Mouse (Mus musculus): ENCODE results near the gene Slc44a4.
"Not testable (repeated sequence)": the region's sequence is repeated elsewhere in the genome, so short reads cannot be mapped to it uniquely, and the experiment has no call there.

The Slc44a4 gene

DNA sequence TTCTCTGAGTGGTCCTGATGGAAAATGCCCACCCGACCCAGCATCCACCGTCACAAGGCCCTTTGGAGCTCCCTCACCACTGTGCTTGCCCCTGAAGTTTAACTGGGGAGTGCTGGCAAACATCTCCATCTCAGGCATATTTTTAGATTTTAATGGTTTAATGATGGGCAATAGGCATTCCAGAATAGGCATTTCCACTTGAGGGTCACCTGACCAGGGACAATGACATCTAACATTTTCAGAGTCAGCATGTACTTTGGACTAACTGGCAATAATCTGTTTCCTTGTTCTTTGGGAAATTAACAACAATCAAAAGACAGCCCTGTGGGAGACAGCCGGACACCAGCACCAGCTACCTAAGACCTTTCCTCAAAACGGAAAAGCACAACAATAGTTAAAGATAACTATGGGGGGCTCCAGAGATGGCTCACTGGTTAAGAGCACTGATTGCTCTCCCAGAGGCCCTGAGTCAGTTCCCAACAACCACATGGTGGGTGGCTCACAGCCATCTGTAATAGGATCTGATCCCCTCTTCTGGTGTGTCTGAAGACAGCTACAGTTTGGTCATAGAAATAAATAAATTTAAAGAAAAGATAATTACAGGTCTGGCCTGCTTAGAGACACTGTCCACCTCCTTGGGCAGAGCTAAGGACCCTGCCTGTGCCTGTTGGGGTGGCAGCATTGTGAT is 29.0 kb downstream of the Slc44a4 start:
- DNase-seq (ENCODE audit: low read depth, low spot score), result no peak

DNA sequence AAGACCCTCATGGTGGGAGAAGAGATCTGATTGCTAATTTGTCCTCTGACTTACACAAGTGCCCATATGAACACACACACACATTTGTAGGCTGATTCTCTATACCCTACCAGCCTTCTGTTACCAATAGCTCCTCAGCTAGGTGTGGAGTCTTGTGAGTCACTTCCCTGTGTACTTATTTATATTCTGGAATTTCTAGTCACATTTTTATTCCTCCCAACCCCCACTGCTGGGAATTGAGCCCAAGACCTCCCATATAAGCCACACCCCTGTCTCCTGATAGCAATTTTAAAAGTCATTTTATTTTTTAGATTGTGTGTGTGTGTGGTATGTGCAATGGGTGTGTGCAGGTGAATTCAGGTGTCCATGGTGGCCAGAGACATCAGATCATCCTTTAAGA is 30.1 kb downstream of the Slc44a4 start:
- DNase-seq (ENCODE audit: low read depth, low spot score), result no peak

DNA sequence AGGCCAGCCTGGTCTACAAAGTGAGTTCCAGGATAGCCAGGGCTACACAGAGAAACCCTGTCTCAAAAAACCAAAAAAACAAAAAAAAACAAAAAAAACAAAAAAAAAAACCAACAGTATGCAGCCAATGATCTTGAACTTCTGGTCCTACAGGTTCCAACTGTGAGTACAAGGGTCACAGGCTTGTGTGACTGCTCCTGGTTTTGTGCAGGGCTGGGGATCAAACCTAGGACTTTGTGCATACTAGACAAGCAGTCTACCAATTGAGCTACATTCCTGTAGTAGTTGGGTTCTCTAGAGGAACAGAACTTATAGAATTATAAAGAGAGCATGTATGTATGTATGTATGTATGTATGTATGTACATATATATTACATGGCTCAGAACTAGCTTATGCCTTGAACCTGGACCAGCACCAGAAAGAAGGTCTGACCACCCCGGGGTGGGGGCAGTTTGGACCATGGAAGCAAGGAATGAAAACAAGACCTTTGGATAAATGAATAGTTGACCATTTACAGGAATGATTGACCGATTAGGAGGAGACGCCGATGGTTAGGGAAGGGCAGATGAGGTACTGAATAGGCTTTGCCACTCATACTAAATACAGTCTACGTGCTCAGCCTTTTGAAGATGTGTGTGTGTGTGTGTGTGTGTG is 32.3 kb downstream of the Slc44a4 start:
- no peak for DNase-seq (ENCODE audit: low read depth, low spot score)

DNA sequence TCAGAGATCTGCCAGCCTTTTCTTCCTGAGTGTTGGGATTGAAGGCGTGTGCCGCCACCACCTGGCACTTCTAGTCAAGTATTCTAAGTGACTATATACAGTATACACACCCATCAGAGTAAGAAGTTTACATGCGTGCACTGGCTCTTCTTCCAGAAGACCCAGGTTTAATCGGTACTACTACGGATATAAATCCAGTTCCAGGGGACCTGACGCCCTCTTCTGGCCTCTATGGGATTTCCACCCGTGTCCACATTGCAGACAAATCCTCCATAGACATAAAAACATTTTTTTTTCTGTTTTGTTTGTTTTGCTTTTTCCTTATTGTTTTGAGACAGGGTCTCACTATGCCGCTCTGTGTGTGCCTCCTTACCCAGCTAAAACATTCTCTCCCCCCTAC is 33.3 kb downstream of the Slc44a4 start:
- DNase-seq (ENCODE audit: low read depth, low spot score), result peak; percentile 43

DNA sequence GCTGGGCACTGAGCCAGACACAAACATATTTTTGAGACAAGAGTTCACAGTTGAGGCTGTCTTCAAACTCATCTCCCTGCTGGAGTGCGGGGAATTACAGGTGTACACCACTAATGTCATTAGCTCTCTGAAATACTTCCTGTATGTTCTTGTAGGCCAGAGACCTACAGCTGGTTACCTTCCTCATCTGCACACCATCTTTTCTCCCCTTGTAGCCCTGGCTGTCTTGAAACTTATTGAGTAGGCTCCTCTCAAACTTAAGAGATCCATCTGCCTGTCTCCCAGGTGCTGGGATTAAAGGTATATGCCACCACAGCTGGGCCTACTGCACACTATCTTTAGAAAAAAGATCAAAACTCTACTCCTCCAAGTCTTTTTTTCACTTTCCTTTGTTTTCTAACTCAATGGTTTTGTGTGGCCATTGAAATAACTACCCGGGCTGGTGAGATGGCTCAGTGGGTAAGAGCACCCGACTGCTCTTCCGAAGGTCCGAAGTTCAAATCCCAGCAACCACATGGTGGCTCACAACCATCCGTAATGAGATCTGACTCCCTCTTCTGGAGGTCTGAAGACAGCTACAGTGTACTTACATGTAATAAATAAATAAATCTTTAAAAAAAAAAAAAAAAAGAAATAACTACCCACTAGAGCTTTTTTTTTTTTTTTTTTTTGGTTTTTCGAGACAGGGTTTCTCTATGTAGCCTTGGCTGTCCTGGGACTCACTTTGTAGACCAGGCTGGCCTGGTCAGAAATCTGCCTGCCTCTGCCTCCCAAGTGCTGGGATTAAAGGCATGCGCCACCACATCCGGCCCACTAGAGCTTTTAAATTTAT is 34.7 kb downstream of the Slc44a4 start:
- DNase-seq (ENCODE audit: low read depth, low spot score), result not testable (repeated sequence)

DNA sequence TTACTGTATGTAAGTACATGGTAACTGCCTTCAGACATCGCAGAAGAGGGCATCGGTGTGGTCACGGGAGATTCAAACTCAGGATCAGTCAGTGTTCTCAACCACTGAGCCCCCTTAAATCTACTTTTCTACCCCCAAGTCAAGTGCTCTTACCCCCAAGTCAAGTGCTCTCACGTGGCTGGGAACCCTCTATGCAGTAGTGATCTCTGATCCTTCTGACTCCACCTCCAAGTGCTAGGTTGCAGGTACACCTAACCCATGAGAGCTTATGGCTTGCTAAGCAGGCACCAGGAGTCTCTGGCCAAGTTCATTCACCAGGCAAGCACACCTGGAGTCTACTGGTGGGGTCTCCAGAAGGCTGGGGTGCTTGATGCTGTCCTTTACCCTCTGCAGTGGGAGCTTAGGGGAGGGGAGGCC is 35.3 kb downstream of the Slc44a4 start:
- no peak for DNase-seq (ENCODE audit: low read depth, low spot score)

DNA sequence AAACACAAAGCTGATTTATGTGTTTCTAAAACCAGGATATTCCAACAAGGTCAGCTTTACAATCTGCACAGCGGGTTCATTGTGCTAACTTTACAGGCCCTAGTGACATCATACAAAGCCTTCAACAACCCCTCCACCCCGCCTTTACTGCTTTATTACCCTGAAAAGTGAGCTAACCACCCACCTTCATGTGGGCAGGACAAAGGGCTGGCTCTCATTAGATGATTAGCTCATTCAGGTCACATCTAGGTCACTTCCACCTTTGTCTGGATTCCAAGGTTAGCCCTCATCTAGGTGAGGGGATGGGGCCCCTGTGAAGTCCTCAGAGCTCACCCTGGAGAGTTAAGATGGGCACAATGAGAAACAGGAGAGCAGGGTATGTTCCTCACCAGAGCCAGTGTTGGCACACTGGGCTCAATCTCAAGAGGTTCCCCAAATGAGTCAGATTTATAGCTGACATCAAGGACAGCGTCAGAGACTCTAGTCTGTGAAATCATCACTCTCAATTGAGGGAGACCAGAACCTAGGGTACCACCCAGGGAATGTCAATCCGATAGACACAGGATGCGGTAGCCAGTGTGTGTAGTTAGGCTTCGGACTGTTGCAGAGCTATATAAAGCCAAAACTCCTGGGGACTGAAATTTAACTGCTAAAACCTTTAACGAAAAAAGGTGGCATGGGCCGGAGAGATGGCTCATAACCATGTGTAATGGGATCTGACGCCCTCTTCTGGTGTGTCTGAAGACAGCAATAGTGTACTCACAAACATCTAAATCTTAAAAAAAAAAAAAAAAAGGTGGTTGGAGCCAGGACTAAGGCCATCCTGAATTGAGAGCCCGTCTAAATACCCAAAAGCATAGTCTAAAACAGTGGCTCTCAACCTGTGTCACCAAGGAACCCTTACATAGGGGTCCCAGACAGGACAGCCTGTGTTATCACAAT is 36.5 kb downstream of the Slc44a4 start:
- DNase-seq (ENCODE audit: low read depth, low spot score), result no peak

DNA sequence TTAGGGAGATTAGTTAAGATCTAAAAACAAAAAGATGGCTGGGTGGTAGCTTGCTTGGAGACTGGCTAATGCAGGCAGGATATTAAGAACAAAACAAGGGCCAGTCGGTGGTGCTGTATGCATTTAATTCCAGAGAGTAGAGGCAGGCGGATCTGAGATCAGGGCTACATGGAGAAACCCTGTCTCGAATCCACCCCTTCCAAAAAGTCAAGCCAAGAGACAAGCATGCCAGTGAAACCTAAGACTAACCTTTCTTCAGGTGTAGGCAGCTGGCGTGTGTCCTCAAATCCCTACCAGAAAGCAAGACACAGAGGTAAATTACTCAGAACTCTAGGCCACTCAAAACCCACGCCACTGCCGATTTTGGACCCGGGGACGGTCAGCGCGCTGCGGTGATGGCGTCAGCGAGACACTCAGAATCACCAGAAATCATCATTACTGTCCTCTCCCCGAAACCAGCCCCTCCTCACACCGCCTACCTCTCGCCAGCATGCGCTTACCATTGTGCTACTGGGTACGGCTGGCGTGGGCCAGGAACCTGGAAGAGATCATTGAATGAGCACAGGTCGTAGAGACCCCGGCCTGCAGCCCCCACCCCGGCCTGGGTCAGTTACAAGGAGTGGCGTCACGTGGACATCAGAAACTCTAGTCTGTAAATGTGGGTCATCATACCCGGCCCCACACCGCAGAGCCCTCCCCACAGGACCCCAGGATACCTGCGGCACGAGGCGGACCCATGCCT is 37.5 kb downstream of the Slc44a4 start:
- peak; percentile 53 for DNase-seq (ENCODE audit: low read depth, low spot score)

DNA sequence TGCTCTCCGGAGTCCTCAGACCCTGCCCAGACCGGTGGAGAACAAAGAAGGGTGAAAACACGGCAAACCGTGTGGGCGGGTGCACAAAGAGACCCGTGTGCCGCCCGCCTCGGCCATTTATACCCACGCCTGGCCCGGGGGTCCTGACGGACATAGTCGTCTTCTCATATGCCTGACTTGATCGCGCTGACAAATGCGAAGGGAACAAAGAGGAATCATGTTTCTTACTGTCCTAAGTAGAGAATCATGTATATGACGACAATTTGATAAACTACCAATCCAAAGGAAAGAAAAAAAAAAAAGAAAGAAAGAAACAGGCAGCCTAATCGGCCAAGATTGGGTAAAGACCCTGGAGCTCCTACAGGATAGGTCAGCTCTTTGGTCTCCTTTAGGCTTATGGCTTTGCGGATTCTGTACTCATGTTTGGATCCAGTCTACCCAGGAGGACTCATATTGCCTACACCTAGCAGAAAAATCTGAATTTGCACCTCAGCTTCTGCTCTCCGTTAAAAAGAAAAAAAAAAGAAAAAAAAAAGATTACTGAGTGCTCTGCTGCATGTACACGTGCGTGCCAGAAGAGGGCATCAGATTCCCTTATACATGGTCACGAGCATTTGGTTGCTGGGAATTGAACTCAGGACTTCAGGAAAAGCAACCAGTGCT is 38.2 kb downstream of the Slc44a4 start:
- DNase-seq (ENCODE audit: low read depth, low spot score), result peak; percentile 85

DNA sequence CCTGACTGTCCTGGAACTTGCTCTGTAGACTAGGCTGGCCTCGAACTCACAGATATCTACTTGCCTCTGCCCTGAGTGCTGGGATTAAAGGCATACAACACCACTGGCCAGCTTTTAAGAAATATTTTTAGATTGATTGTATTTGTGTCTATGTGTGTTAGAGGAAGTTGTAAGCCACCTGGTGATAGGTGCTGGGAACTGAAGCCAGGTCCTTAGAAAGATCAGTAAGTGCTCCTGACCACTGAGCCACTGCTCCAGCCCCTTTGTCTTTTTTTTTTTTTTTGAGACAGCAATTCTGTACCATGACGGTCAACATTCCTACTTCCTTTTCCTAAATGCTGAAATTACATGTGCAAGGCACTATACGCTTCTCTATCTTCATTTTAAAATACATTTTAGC is 39.0 kb downstream of the Slc44a4 start:
- no peak for DNase-seq (ENCODE audit: low read depth, low spot score)

DNA sequence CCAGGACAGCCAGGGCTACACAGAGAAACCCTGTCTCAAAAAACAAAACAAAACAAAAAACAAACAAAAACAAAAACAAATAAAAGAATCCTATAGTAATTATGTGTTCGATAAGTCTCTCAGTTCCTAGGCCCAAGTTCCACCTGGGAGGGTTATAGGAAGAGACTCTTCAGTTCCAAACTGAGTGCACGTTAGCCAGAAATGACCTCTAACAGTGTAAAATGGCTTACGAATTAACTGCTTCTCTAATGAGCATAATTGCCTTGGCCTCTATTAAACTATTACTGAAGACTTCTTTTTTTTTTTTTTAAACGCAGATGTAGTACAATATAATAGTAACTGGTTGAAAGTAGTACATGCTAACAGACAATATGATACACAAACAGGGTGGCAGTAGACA is 39.6 kb downstream of the Slc44a4 start:
- DNase-seq (ENCODE audit: low read depth, low spot score), result no peak

DNA sequence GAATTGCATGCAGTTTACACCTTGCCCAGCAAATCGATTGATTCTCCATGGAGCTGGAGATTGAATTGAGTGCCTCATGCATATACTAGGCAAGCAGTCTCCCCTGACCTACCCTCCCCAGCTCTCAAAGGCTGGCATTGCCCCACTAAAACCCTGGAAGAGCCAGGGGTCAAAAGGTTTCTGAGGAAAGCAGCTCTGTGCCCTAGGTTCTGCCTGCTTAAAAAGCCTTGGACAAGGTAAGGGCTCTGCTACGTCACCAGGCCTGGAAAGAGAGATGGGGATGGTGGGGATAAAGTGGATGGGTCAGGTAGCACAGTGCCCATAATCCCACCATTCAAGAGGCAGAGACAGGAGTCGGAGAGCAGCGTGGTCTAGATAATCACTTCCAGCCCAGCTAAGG is 40.6 kb downstream of the Slc44a4 start:
- no peak for DNase-seq (ENCODE audit: low read depth, low spot score)

DNA sequence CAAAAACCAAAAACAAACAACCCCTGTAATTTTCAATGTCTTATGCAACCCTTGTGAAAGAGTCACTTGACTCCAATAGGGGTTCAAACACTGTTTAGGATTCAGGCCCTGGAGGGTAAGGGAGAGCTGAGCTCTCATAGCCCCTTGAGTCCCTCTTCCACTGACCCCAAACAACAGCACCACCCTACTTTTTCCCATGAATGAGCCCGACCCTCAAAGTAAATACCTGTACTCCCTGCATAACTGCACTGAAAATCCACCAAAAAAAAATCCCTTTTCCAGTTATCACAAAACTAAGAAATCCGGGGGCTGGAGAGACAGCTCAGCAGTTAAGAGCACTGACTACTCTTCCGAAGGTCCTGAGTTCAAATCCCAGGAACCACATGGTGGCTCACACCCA is 41.6 kb downstream of the Slc44a4 start:
- DNase-seq (ENCODE audit: low read depth, low spot score), result no peak

DNA sequence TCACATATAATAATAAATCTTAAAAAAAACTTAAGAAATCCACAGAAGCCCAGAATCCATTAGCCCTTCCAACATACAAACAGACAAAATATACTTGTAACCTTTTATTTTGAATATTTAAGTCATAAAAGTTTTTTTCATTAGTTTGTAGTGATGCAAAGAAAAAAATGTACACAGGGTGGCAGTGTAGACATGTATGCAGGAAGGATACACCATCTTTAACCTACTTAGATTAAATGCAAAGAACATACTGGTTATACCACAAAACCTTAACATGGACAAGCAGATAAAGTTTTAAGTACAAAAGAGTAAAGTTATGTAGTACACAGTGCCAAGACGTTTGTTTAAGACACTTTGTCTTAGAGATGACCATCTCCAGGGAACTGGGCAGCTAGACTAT is 42.1 kb downstream of the Slc44a4 start:
- DNase-seq (ENCODE audit: low read depth, low spot score), result no peak

DNA sequence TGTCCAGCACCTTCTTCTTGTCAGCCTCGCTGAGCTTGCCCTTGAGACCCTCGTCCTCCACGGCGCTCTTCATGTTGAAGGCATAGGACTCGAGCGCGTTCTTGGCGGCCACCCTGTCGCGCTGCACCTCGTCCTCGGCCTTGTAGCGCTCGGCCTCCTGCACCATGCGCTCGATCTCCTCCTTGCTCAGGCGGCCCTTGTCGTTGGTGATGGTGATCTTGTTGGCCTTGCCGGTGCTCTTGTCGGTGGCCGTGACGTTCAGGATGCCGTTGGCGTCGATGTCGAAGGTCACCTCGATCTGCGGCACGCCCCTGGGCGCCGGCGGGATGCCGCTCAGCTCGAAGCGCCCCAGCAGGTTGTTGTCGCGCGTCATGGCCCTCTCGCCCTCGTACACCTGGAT is 43.0 kb downstream of the Slc44a4 start:
- not testable (repeated sequence) for DNase-seq (ENCODE audit: low read depth, low spot score)

DNA sequence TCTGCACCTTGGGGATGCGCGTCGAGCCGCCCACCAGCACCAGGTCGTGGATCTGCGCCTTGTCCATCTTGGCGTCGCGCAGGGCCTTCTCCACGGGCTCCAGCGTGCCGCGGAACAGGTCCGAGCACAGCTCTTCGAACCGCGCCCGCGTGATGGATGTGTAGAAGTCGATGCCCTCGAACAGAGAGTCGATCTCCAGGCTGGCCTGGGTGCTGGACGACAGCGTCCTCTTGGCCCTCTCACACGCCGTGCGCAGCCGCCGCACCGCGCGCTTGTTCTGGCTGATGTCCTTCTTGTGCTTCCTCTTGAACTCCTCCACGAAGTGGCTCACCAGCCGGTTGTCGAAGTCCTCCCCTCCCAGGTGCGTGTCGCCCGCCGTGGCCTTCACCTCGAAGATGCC is 43.7 kb downstream of the Slc44a4 start:
- not testable (repeated sequence) for DNase-seq (ENCODE audit: low read depth, low spot score)

DNA sequence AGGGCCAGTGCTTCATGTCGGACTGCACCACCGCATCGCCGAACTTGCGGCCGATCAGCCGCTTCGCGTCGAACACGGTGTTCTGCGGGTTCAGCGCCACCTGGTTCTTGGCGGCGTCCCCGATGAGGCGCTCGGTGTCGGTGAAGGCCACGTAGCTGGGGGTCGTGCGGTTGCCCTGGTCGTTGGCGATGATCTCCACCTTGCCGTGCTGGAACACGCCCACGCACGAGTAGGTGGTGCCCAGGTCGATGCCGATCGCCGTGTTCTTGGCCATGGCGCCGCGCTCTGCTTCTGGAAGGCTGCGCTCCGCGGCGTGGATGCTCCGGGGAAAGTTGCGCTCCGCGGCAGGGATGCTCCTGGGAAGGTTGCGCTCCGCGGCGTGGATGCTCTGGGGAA is 44.5 kb downstream of the Slc44a4 start:
- not testable (repeated sequence) for DNase-seq (ENCODE audit: low read depth, low spot score)

DNA sequence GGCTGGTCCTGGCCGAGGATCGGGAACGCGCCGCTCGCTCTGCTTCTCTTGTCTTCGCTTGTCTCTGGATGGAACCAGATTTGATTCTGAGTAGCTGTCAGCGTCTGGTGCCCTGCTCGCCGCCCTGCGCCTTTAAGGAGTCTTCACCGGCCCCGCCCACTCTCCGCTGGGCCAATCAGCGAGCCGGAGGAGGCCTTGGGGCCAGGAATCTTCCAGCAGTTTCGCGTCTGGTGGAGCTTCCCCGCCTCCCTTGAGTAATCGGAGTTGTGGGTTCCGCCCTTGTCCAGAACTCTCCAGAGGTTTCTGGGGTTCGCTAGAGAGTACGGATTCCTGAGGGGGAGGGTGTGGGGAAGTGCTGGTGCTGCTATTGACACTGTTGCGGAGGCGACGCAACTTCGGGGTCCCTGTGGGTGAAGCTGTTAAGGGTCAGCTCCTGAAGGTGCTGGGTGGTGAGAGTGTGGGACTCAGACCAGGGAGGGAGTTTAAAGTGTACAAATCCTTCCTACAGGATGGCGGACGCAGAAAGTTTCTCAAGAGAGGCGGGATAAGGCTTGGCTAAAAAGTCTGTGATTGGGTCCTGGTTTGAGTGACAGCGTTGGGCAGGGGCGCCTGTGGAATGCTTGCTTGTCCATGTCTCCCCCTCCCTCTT is 45.0 kb downstream of the Slc44a4 start, which contains the start of gene Hspa1b:
Gene Hspa1b (minus strand): TSS at position 109 of the 649 bp plus-strand sequence.
- DNase-seq (ENCODE audit: low read depth, low spot score), result peak; percentile 80

DNA sequence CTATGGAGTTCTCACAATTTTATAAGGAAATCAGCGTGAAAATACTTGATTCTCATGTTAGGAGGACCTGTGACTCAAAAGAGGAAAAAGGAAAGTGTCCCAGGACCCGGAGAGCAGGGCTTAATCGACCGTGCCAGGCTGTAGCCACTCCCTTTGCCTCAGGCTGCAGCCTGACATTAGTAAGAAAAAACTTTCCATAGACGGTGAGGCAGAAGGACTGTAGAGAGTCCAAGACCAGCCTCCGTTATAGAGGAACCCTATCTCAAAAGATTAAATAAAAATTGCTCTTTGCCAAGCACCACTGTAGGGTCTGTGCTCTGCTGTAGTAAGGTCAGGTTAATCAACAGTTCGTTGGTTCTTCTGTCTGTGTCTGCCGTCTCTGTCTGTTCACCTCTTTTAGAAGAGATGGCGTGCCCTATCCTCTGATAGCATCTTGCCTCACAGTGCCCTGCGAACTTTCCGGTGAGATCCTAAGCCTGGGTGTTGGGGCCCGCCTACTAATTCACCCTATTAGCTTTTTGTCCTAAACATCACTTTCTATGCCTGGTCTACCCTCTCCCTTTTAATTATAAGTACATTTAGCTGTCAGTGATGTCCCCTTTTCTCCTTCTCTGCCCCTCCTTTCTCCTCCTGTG is 45.7 kb downstream of the Slc44a4 start:
- DNase-seq (ENCODE audit: low read depth, low spot score), result no peak
